Mouse (Mus musculus): Measurements from ENCODE around the gene Bicc1. TPM values are rescaled to one million over a fixed set of nuclear protein-coding genes. Genes with fewer than 3 reads are reported as not detected.

Gene Bicc1
- total and polyA plus RNA-seq, 3 experiments = not detected

- Histone ChIP-seq H3K4me3 (ENCODE audit: control insufficient read depth in 1 of 2, insufficient read depth in 1 of 2, low read depth in 2 of 2, low read length in 2 of 2) (no peak overlapping the region), H3K4me1 (ENCODE audit: control insufficient read depth in 1 of 2, insufficient read depth in 2 of 2, low read length in 2 of 2) (no peaks in the 10 kb centered on the region), H3K9me3 (replicated peaks; ENCODE audit: insufficient read depth, low read length) (no peaks in the 10 kb centered on the region), H3K79me2 (ENCODE audit: control insufficient read depth, insufficient read depth, low read length, poor library complexity) (no peaks in the 10 kb centered on the region), H3K36me3 (ENCODE audit: control insufficient read depth in 1 of 2, insufficient read depth in 2 of 2, low read length in 2 of 2) (no peaks in the 10 kb centered on the region), H3K27me3 (ENCODE audit: control insufficient read depth in 1 of 2, insufficient read depth in 2 of 2, low read length in 2 of 2) (no peaks in the 10 kb centered on the region), H3K27ac (ENCODE audit: control insufficient read depth, low read depth, low read length) (no peak overlapping the region), H3K9ac (ENCODE audit: control insufficient read depth, low read depth, low read length, poor library complexity, severe bottlenecking) (no peak overlapping the region)
- TF ChIP-seq JUND (IDR thresholded peaks at IDR 0.05; ENCODE audit: low read depth, low read length) = no peak
- TF ChIP-seq GABPA (IDR thresholded peaks at IDR 0.05; ENCODE audit: low read depth, low read length) = no peak
- no peak for TF ChIP-seq MYB (IDR thresholded peaks at IDR 0.05; ENCODE audit: low read depth, low read length)
- TF ChIP-seq USF2 (IDR thresholded peaks at IDR 0.05; ENCODE audit: borderline replicate concordance in 1 of 2, insufficient read depth in 1 of 2, low read depth in 1 of 2, low read length in 2 of 2) = no peak
- TF ChIP-seq ZNF384 (IDR thresholded peaks at IDR 0.05; ENCODE audit: low read depth, low read length) = no peak
- TF ChIP-seq ZC3H11A (IDR thresholded peaks at IDR 0.05; ENCODE audit: low read depth, low read length) = no peak
- TF ChIP-seq ZMIZ1 (IDR thresholded peaks at IDR 0.05; ENCODE audit: low read depth, low read length) = no peak
- TF ChIP-seq MAZ (IDR thresholded peaks at IDR 0.05; ENCODE audit: low read depth, low read length) = no peak
- TF ChIP-seq SMC3 (IDR thresholded peaks at IDR 0.05; ENCODE audit: low read depth, low read length) = no peak
- TF ChIP-seq HCFC1 (IDR thresholded peaks at IDR 0.05; ENCODE audit: low read depth, low read length) = no peak
- no peak for TF ChIP-seq TAL1 (IDR thresholded peaks at IDR 0.05; ENCODE audit: low read length)
- no peak for TF ChIP-seq TCF12 (IDR thresholded peaks at IDR 0.05; ENCODE audit: low read depth, low read length)
- TF ChIP-seq ELF1 (IDR thresholded peaks at IDR 0.05; ENCODE audit: low read depth, low read length) = no peak
- no peak for TF ChIP-seq ETS1 (IDR thresholded peaks at IDR 0.05; ENCODE audit: low read depth, low read length)
- no peak for TF ChIP-seq BHLHE40 (IDR thresholded peaks at IDR 0.05; ENCODE audit: borderline replicate concordance, low read depth, low read length)
- no peak for TF ChIP-seq UBTF (IDR thresholded peaks at IDR 0.05; ENCODE audit: borderline replicate concordance, insufficient read depth, low read depth, low read length)
- DNase-seq (ENCODE audit: low read depth, low spot score) = no peak
These were observed 35.2 kb upstream of the Bicc1 start for GRCm38 (mm10) chr10:71194713-71195112.

DNA sequence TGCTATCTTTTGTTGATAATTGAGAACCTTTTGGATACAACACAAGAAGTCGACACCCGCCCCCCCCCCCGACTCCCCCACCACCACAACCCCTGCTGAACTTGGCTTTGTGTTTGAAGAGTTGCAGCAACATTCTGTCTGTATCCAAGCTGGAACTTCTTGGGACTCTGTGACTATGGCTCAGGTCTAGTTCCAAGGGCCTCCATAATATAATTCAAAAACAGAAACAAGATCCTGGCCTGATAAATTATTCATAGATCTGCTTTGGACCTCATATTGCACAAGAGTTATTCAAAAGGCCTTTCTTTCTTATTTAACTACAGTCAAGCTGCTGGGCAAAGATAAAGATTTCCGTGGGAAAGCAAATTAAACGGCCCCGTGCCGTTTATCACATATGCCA is 33.8 kb upstream of the Bicc1 start:
- no peaks in the 10 kb centered on the region for H3K79me2 ChIP-seq (ENCODE audit: control insufficient read depth, insufficient read depth, low read length, poor library complexity)
- H3K27ac ChIP-seq (ENCODE audit: control insufficient read depth, low read depth, low read length) = no peak overlapping the region
- no peaks in the 10 kb centered on the region for H3K4me1 ChIP-seq (ENCODE audit: control insufficient read depth in 1 of 2, insufficient read depth in 2 of 2, low read length in 2 of 2)
- no peaks in the 10 kb centered on the region for H3K9me3 ChIP-seq (replicated peaks; ENCODE audit: insufficient read depth, low read length)
- H3K27me3 ChIP-seq (ENCODE audit: control insufficient read depth in 1 of 2, insufficient read depth in 2 of 2, low read length in 2 of 2) = no peaks in the 10 kb centered on the region
- no peak overlapping the region for H3K4me3 ChIP-seq (ENCODE audit: control insufficient read depth in 1 of 2, insufficient read depth in 1 of 2, low read depth in 2 of 2, low read length in 2 of 2)
- TF ChIP-seq MAFK (IDR thresholded peaks at IDR 0.05; ENCODE audit: borderline replicate concordance, low read depth, low read length) (no peak), ZC3H11A (IDR thresholded peaks at IDR 0.05; ENCODE audit: low read depth, low read length) (no peak), ETS1 (IDR thresholded peaks at IDR 0.05; ENCODE audit: low read depth, low read length) (no peak), BHLHE40 (IDR thresholded peaks at IDR 0.05; ENCODE audit: borderline replicate concordance, low read depth, low read length) (no peak), HCFC1 (IDR thresholded peaks at IDR 0.05; ENCODE audit: low read depth, low read length) (no peak), TCF12 (IDR thresholded peaks at IDR 0.05; ENCODE audit: low read depth, low read length) (no peak), UBTF (IDR thresholded peaks at IDR 0.05; ENCODE audit: borderline replicate concordance, insufficient read depth, low read depth, low read length) (no peak), EP300 (IDR thresholded peaks at IDR 0.05; ENCODE audit: low read depth in 1 of 2, low read length in 2 of 2) (no peak), USF1 (IDR thresholded peaks at IDR 0.05; ENCODE audit: low read depth, low read length) (no peak), KAT2A (conservative IDR thresholded peaks at IDR 0.05; ENCODE audit: low read depth, low read length) (no peak), SMC3 (IDR thresholded peaks at IDR 0.05; ENCODE audit: low read depth, low read length) (no peak), NELFE (IDR thresholded peaks at IDR 0.05; ENCODE audit: low read depth, low read length) (no peak), E2F4 (IDR thresholded peaks at IDR 0.05; ENCODE audit: borderline replicate concordance, low read depth, low read length) (no peak), MYB (IDR thresholded peaks at IDR 0.05; ENCODE audit: low read depth, low read length) (no peak), ELF1 (IDR thresholded peaks at IDR 0.05; ENCODE audit: low read depth, low read length) (no peak), CHD2 (IDR thresholded peaks at IDR 0.05; ENCODE audit: low read length) (no peak), RCOR1 (IDR thresholded peaks at IDR 0.05; ENCODE audit: low read depth, low read length) (no peak), NRF1 (IDR thresholded peaks at IDR 0.05; ENCODE audit: insufficient read depth, low read depth, low read length, poor library complexity, severe bottlenecking) (no peak), CTCF (IDR thresholded peaks at IDR 0.05 in 2 of 3, conservative IDR thresholded peaks at IDR 0.05 in 1 of 3; ENCODE audit: control insufficient read depth in 1 of 3, insufficient read depth in 1 of 3, low read depth in 2 of 3, low read length in 3 of 3, poor library complexity in 1 of 3, severe bottlenecking in 1 of 3) (no peak), ZNF384 (IDR thresholded peaks at IDR 0.05; ENCODE audit: low read depth, low read length) (no peak)
- no peaks in the 10 kb centered on the region for H3K36me3 ChIP-seq (ENCODE audit: control insufficient read depth in 1 of 2, insufficient read depth in 2 of 2, low read length in 2 of 2)
- no peak for DNase-seq (ENCODE audit: low read depth, low spot score)
- H3K9ac ChIP-seq (ENCODE audit: control insufficient read depth, low read depth, low read length, poor library complexity, severe bottlenecking) = no peak overlapping the region

All from MEL (cell line).